Mouse (Mus musculus) ES-Bruce4 (cell line): ENCODE measurements at regions not wholly inside any gene's neighbourhood (a gene's known extent, or its start where the extent isn't known, plus 50 kb on each side); places are given as distances from the start of the nearest gene placed in this dataset.

Experiments
- CTCF ChIP-seq: IDR thresholded peaks from one replicate; pipeline ENCODE4 v1.8.1; 2011; ENCODE audit warnings: low read depth, low read length
- EP300 ChIP-seq: IDR thresholded peaks from 2 replicates; pipeline ENCODE4 v1.6.1; 2011; ENCODE audit warnings: low read depth, low read length; ENCODE audit not compliant: insufficient read depth
- POLR2A ChIP-seq: IDR thresholded peaks from one replicate; pipeline ENCODE4 v1.8.1; 2011; ENCODE audit warnings: low read length; ENCODE audit not compliant: insufficient read depth

DNA sequence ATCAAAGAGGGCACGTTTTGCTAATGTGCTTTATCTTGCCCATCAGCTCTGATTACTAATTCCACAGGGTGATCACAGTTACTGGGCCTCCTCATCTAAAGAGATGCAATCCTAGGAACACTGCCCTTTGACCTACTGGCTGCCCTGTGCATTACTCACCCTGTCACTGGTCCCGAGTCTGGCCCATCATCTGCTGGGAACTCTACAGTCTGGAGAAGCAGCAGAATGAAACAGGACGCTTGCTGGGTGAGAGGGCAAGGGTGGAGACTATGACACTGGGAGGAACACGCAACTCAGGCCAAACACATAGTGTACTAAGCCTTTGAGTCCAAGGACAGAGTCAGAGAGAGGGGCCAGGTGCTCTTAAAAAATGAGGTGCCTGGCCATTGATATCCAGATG lies 263.8 kb downstream of the Ets1 start:
- TF ChIP-seq POLR2A (no peak), CTCF (no peak), EP300 (no peak)
